Mouse (Mus musculus) testis, adult 2 months (tissue): Measurements from ENCODE around the gene Tbc1d2. TPM values are rescaled to one million over a fixed set of nuclear protein-coding genes. Genes with fewer than 3 reads are reported as not detected.

ENCODE experiments used
- H3K27ac ChIP-seq: fragments of 200-500 bp; 2 replicates; pipeline ENCODE4 v1.5.1; 2012; ENCODE audit warnings: low read depth, low read length; ENCODE audit not compliant: control insufficient read depth, insufficient read depth
- H3K27me3 ChIP-seq: fragments of 200-500 bp; 2 replicates; pipeline ENCODE4 v1.6.1; 2012; ENCODE audit warnings: mild to moderate bottlenecking, low read length, moderate library complexity; ENCODE audit not compliant: control insufficient read depth, insufficient read depth
- H3K36me3 ChIP-seq: fragments of 200-500 bp; 2 replicates; pipeline ENCODE4 v1.6.1; 2012; ENCODE audit warnings: mild to moderate bottlenecking, low read length; ENCODE audit not compliant: control insufficient read depth, insufficient read depth
- H3K4me1 ChIP-seq: fragments of 200-500 bp; 2 replicates; pipeline ENCODE4 v1.6.1; 2012; ENCODE audit warnings: low read length; ENCODE audit not compliant: control insufficient read depth, insufficient read depth
- H3K4me3 ChIP-seq: fragments of 200-500 bp; 2 replicates; pipeline ENCODE4 v1.5.1; 2012; ENCODE audit warnings: low read depth, mild to moderate bottlenecking, low read length, moderate library complexity, mixed read lengths; ENCODE audit not compliant: control insufficient read depth
- CTCF ChIP-seq: fragments of 200-500 bp; IDR thresholded peaks from 2 replicates; pipeline ENCODE4 v1.5.1; 2012; ENCODE audit warnings: low read depth, mild to moderate bottlenecking, inconsistent platforms, low read length, moderate library complexity; ENCODE audit not compliant: control insufficient read depth, insufficient read depth, insufficient replicate concordance
- POLR2A ChIP-seq: fragments of 200-500 bp; IDR thresholded peaks from 2 replicates; pipeline ENCODE4 v1.6.1; 2012; ENCODE audit warnings: low read depth, mild to moderate bottlenecking, inconsistent platforms, low read length, moderate library complexity; ENCODE audit not compliant: control insufficient read depth
- polyA plus RNA-seq: library from polyadenylated mRNA; depleted of rRNA; stranded (reverse); fragments of >200 nt; gene quantifications from 2 replicates; pipeline ENCODE4 v1.2.3, GENCODE M21; 2012

Tbc1d2 gene
- polyA plus RNA-seq, 1 experiment, result 6.9 TPM

DNA sequence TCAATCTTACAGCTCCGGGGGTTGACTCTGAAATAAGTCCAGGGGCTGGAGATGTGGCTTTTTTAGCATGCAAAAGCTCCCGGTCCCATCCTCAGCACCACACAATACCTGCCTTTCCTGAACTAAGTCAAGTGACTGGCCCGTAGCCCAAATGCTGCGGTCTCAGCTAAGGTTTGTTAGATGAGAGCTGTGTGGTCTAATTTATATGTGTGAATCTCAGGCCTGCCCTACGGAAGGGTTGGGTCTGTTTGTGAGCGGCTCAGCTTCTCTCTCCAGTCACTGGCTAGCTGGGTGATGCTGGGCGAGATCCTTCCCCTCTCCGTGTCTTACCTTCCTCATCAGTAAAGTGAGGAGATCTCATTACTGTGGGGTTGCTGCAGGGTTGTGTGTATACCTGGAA lies 81.8 kb downstream of the Tbc1d2 start:
- Histone ChIP-seq H3K4me3 (no peak overlapping the region), H3K36me3 (no peaks in the 10 kb centered on the region)
- TF ChIP-seq POLR2A (no peak), CTCF (no peak)

DNA sequence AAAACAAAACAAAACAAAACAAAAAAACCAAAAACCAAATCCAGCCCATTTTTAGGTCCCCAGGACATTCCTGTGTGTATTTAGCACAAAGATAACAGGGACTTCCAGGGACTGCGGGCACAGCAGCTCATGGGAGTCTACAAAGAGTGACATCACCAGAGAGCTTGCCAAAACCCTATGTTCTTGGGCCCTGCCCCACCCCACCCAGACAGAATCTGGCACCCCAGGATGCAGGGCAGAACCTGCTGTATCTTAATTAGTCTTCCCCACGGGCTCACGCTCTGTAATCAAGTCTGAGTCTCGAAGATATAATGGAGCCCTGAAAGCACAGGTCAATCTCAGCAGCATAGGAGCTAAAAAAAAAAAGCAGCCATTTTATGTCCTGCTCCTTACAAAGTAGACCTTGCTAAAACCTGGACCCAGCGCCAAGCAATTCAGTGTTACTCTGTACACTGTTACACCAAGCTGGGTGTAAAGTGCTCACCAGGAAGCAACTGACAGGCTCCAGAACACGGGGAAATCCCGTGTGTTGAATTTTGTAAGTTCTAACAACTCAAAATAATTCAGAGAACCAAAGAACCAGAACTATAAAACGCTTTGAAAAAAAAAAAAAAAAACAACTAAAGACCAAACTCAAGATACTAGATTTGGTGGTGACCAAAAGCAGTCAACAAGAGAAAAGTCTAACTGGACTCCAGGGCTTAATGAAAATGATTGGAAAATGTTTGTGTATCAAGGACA lies 82.9 kb downstream of the Tbc1d2 start:
- Histone ChIP-seq H3K4me1 (peaks cover 9% of the 10 kb centered on the region), H3K27ac (no peak overlapping the region), H3K4me3 (no peak overlapping the region), H3K27me3 (no peaks in the 10 kb centered on the region), H3K36me3 (no peaks in the 10 kb centered on the region)
- TF ChIP-seq POLR2A, result no peak
- no peak for TF ChIP-seq CTCF

More for the DNA sequence above, 81.8 kb downstream of the Tbc1d2 start:
- Histone ChIP-seq H3K27ac (no peak overlapping the region), H3K4me1 (peaks cover 7% of the 10 kb centered on the region), H3K27me3 (no peaks in the 10 kb centered on the region)

DNA sequence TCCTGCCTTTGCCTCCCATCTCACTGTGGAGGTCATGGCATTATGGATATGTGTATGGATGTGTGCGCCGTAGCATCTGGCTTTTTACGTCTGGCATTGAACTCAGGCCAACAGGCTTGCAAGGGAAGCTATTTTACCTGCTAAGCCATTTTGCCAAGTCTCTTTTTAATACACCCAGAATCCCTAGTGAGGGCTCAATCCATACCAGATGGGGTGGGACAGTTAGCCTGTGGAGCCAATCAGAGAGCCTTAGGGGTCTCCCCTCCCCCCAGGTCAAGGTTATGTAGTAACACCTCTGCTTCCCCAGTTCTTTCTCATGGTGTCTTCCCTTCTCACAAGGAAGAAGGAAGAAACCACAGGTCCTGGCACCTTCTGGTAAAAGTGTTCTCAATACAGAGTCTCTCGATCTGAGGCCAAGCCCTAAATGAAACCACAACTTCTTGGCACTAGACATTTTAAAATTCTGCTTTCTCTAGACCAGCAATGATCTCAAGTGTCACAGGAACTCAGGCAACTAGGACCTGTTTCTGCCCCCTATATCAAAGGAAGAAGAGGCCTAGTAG lies 84.5 kb downstream of the Tbc1d2 start:
- no peaks in the 10 kb centered on the region for H3K27me3 ChIP-seq
- no peaks in the 10 kb centered on the region for H3K36me3 ChIP-seq
- peaks cover 9% of the 10 kb centered on the region for H3K4me1 ChIP-seq

DNA sequence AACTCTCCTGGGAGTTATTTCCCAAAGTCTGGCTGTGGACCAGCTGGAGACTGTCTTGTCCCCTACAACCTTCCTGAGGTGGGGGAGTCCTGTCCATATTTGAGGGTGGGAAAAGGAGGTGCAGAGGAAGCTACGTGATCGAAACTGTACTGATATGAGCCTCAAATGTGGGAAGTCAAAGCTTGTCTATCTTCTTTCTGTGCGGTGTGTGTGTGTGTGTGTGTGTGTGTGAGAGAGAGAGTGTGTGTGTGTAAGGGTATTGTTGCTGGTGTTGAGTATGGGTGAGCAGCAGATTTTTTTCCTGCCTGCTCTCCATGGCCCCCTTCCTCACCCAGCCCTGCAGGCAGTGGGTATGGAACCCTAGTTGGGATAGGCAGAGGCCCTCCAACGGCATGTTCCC lies 85.8 kb downstream of the Tbc1d2 start:
- TF ChIP-seq POLR2A, result no peak
- TF ChIP-seq CTCF, result no peak
- H3K27me3 ChIP-seq, result no peaks in the 10 kb centered on the region
- H3K4me3 ChIP-seq, result peak overlapping the region; percentile 80
- peaks cover 9% of the 10 kb centered on the region for H3K4me1 ChIP-seq
- H3K36me3 ChIP-seq, result no peaks in the 10 kb centered on the region
- no peak overlapping the region for H3K27ac ChIP-seq

More for the DNA sequence above, 84.5 kb downstream of the Tbc1d2 start:
- no peak for TF ChIP-seq CTCF
- no peak for TF ChIP-seq POLR2A
- Histone ChIP-seq H3K4me3 (peak overlapping the region; percentile 80), H3K27ac (no peak overlapping the region)

DNA sequence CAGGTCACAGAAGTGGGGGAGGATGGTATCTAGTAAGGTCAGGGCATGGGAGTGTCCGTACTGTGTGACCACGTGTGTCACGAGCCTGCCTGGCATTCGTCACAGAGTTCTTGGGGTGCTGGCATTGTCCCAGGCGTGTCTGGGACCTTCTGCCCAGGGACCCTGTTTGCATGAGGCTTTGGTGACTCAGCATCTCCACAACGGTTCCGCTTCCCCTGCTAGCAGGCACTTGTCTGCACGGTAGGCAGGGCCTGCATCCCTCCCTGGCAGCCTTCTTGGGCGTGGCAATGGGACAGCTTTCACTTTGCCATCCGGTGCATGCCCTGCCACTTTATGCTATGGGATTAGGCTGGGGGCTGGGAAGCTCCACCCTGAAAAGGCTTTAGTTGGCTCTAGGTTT lies 86.2 kb downstream of the Tbc1d2 start:
- Histone ChIP-seq H3K4me3 (peak overlapping the region; percentile 80), H3K4me1 (peaks cover 9% of the 10 kb centered on the region), H3K27me3 (no peaks in the 10 kb centered on the region), H3K27ac (no peak overlapping the region), H3K36me3 (no peaks in the 10 kb centered on the region)
- no peak for TF ChIP-seq POLR2A
- no peak for TF ChIP-seq CTCF

DNA sequence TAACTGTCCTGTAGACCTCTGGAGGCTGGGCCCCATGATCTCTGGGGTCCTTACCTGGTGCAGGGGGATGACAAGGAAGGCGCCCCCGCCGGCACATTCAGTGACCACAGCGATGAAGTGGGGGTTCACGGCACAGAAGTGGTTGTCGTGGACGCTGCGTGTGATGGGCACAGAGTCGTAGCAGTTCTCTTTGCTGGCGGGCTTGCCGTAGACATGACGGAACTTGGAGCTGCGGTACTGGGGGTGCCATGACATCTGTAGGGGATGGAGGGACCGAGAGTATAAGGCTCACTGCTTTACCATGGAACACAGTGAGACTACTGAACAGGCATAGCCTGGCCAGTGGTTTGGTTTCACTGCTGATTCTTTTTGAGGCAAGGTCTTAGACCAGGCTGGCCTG lies 87.2 kb downstream of the Tbc1d2 start:
- TF ChIP-seq CTCF, result no peak
- TF ChIP-seq POLR2A, result no peak
- Histone ChIP-seq H3K27ac (no peak overlapping the region), H3K27me3 (no peaks in the 10 kb centered on the region)

DNA sequence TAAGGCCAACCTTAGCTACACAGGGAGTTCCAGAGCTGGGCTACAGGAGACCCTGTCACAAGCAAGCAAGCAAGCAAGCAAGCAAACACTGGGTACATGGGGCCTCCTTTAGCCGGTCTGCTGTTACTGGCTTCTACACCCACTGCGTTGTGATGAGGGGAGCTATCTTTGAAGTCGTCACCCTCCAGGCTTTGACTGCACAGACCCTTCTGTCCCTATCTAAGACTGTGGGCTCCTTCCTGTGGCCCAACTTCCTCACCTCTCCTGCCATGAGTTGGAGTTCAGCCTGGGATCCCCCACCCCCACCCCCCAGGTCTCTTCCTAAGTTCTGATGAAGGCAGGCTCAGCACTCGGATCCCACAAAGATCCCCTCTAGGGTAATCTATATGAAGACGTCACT lies 88.0 kb downstream of the Tbc1d2 start:
- H3K27ac ChIP-seq, result no peak overlapping the region
- no peak overlapping the region for H3K4me3 ChIP-seq
- H3K4me1 ChIP-seq, result peaks cover 8% of the 10 kb centered on the region
- no peaks in the 10 kb centered on the region for H3K27me3 ChIP-seq
- TF ChIP-seq CTCF (no peak), POLR2A (no peak)
- no peaks in the 10 kb centered on the region for H3K36me3 ChIP-seq

More for the DNA sequence above, 87.2 kb downstream of the Tbc1d2 start:
- Histone ChIP-seq H3K36me3 (no peaks in the 10 kb centered on the region), H3K4me1 (peaks cover 9% of the 10 kb centered on the region), H3K4me3 (no peak overlapping the region; the same call in 1 of the 2 replicates)
